Mouse (Mus musculus) limb, embryonic 14.5 days (tissue): ENCODE measurements around the gene Syt15. TPM values are rescaled to one million over a fixed set of nuclear protein-coding genes. Genes with fewer than 3 reads are reported as not detected.

Experiments used
- ATAC-seq: fragments of 200-750 bp; cut with Nextera tagmentation; 2 replicates; pipeline ENCODE4 v1.8.0; 2017; ENCODE audit warnings: low read depth, moderate number of reproducible peaks, moderate TSS enrichment; ENCODE audit not compliant: low FRiP score
- DNase-seq: peaks from one replicate; pipeline ENCODE4 v3.0.0-alpha.2; 2015; ENCODE audit warnings: low spot score
- H3K27ac ChIP-seq: fragments of 300-500 bp; sonication (generic); replicated peaks from 2 replicates; pipeline ENCODE4 v1.5.1; 2014; ENCODE audit warnings: low read depth, mild to moderate bottlenecking, low read length, moderate library complexity, mixed read lengths
- H3K27me3 ChIP-seq: fragments of 300-500 bp; sonication (generic); 2 replicates; pipeline ENCODE4 v1.6.1; 2014; ENCODE audit warnings: low read length, mixed read lengths; ENCODE audit not compliant: control insufficient read depth, insufficient read depth
- H3K36me3 ChIP-seq: fragments of 300-500 bp; sonication (generic); 2 replicates; pipeline ENCODE4 v1.6.1; 2014; ENCODE audit warnings: mild to moderate bottlenecking, low read length, moderate library complexity, mixed read lengths; ENCODE audit not compliant: control insufficient read depth, insufficient read depth
- H3K4me1 ChIP-seq: fragments of 300-500 bp; sonication (generic); 2 replicates; pipeline ENCODE4 v1.6.1; 2014; ENCODE audit warnings: antibody characterized with exemption, low read length, mixed read lengths; ENCODE audit not compliant: control insufficient read depth, insufficient read depth
- H3K4me2 ChIP-seq: fragments of 300-500 bp; sonication (generic); replicated peaks from 2 replicates; pipeline ENCODE4 v1.6.1; 2014; ENCODE audit warnings: low read depth, mild to moderate bottlenecking, low read length, moderate library complexity; ENCODE audit not compliant: severe bottlenecking
- H3K4me3 ChIP-seq: fragments of 300-500 bp; sonication (generic); replicated peaks from 2 replicates; pipeline ENCODE4 v1.5.1; 2014; ENCODE audit warnings: low read length
- H3K9ac ChIP-seq: fragments of 300-500 bp; sonication (generic); 2 replicates; pipeline ENCODE4 v1.6.1; 2014; ENCODE audit warnings: mild to moderate bottlenecking, low read depth, low read length, moderate library complexity; ENCODE audit not compliant: severe bottlenecking
- H3K9me3 ChIP-seq: fragments of 300-500 bp; sonication (generic); 2 replicates; pipeline ENCODE4 v1.6.1; 2016; ENCODE audit warnings: low read length; ENCODE audit not compliant: control insufficient read depth
- POLR2A ChIP-seq: fragments of 200-500 bp; IDR thresholded peaks from 2 replicates; pipeline ENCODE4 v1.8.0; 2012; ENCODE audit warnings: inconsistent platforms, mild to moderate bottlenecking, moderate library complexity, borderline replicate concordance; ENCODE audit not compliant: insufficient read depth, insufficient read length; ENCODE audit errors: extremely low read depth
- WGBS: fragments of 180-500 bp; shearing (Covaris S2); extraction: QIAGEN DNeasy Blood & Tissue Kit; methylation state at CpG from one replicate; pipeline ENCODE4 v1.1.7; 2014; 5-methylcytosine and 5-hydroxymethylcytosine counted together
- polyA plus RNA-seq, 2 experiments: library from polyadenylated mRNA; depleted of rRNA in 1 of 2; stranded (reverse) in 1 of 2; unstranded in 1 of 2; fragments of >200 nt; fragmentation: Nextera tagmentation in 1 of 2; extraction: Ambion mirVana in 1 of 2; gene quantifications; 2 replicates each; pipeline versions ENCODE4 v1.2.1 to v1.2.3; 2012 to 2014

The Syt15 gene
- polyA plus RNA-seq, 2 experiments, result 0.51 to 0.83 TPM

DNA sequence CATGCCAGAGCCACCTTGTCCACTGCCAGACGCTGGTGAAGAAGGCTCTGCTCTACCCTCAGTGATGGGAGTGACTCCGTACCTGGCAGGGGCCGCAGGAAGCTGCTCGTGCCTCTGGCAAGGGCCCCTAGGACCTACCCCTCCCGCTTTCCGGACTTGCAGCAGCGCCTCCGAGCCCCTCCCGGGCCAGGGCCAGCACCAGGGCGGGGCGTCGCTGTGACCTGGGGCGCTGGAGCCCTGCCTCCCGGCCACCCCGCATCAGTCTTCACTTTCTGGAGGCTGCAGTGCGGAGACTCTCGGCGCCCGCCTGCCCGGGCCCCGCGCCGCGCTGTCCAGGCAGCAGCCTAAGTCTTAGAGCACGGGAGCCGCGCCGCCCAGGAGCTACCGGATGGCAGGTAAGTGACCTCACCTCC lies 397 bp downstream of the Syt15 start:
- Histone ChIP-seq H3K36me3 (no peaks in the 10 kb centered on the region), H3K9me3 (no peaks in the 10 kb centered on the region), H3K27me3 (peaks cover 15% of the 10 kb centered on the region), H3K4me2 (peak overlapping the region; percentile 59), H3K4me1 (0 out of 2 replicates have a peak, but pooled peaks cover 4% of the 10 kb centered on the region), H3K27ac (no peak overlapping the region), H3K4me3 (peak overlapping the region; percentile 25), H3K9ac (peak overlapping the region; percentile 38)
- no peak for DNase-seq
- no peak for TF ChIP-seq POLR2A
- ATAC-seq, result no peak
- under 1% methylated on average over 18 of the region's 29 CpGs for WGBS

DNA sequence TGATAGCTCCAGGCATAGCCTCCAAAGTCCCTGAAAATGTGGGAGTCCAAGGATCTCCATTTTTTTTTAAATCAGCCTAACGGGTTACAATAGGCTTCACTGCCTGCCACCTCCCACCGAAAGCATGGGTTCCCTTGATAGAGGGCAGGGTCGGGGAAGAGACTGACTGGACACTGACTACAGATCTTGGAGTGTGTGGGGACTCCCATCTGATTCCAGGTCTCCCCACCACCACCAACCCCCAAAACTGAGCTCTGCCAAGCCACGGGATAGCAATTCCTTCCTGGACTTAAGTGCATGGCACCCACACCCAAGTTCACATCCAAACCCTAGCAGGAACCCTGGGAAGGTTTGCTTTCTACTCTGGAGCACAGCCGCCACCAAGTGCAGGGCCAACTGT lies 1.0 kb downstream of the Syt15 start:
- ATAC-seq, result no peak
- 69% methylated on average over 5 of the region's 5 CpGs for WGBS

GRCm38 (mm10) chr14:34221416-34222077 lies 2.2 kb downstream of the Syt15 start:
- H3K4me1 ChIP-seq, result 0 out of 2 replicates have a peak, but pooled peaks cover 4% of the 10 kb centered on the region
- no peak overlapping the region for H3K27ac ChIP-seq
- 72% methylated on average over 5 of the region's 5 CpGs for WGBS
- H3K9me3 ChIP-seq, result no peaks in the 10 kb centered on the region
- ATAC-seq, result no peak
- no peak overlapping the region for H3K4me3 ChIP-seq
- DNase-seq, result no peak
- no peak overlapping the region for H3K4me2 ChIP-seq
- H3K27me3 ChIP-seq, result peaks cover 15% of the 10 kb centered on the region
- TF ChIP-seq POLR2A, result no peak
- no peaks in the 10 kb centered on the region for H3K36me3 ChIP-seq
- no peak overlapping the region for H3K9ac ChIP-seq

More for the DNA sequence above, 1.0 kb downstream of the Syt15 start:
- Histone ChIP-seq H3K4me3 (no peak overlapping the region; the same call in 1 of the 2 replicates), H3K4me1 (0 out of 2 replicates have a peak, but pooled peaks cover 4% of the 10 kb centered on the region), H3K27ac (no peak overlapping the region), H3K27me3 (peaks cover 15% of the 10 kb centered on the region), H3K4me2 (no peak overlapping the region), H3K9ac (no peak overlapping the region), H3K9me3 (no peaks in the 10 kb centered on the region), H3K36me3 (no peaks in the 10 kb centered on the region)
- no peak for TF ChIP-seq POLR2A
- no peak for DNase-seq

GRCm38 (mm10) chr14:34223362-34223898 lies 4.0 kb downstream of the Syt15 start:
- 63% methylated on average over 3 of the region's 5 CpGs for WGBS
- Histone ChIP-seq H3K4me3 (no peak overlapping the region), H3K9me3 (no peaks in the 10 kb centered on the region), H3K4me2 (no peak overlapping the region), H3K27me3 (peaks cover 15% of the 10 kb centered on the region), H3K36me3 (no peaks in the 10 kb centered on the region), H3K4me1 (0 out of 2 replicates have a peak, but pooled peaks cover 4% of the 10 kb centered on the region), H3K9ac (no peak overlapping the region), H3K27ac (no peak overlapping the region)
- no peak for DNase-seq
- no peak for ATAC-seq
- no peak for TF ChIP-seq POLR2A

- DNase-seq (no peak), ATAC-seq (no peak)
- Histone ChIP-seq H3K27ac (no peak overlapping the region), H3K9me3 (no peaks in the 10 kb centered on the region), H3K9ac (no peak overlapping the region), H3K4me2 (no peak overlapping the region), H3K4me3 (no peak overlapping the region), H3K4me1 (no peaks in the 10 kb centered on the region), H3K27me3 (no peaks in the 10 kb centered on the region), H3K36me3 (no peaks in the 10 kb centered on the region)
- WGBS, result 85% methylated on average over 9 of the region's 9 CpGs
- no peak for TF ChIP-seq POLR2A
Observed at GRCm38 (mm10) chr14:34225986-34226385, 6.6 kb downstream of the Syt15 start.
